Mouse (Mus musculus): ENCODE results near the gene Mtcl1. TPM values are rescaled to one million over a fixed set of nuclear protein-coding genes. Genes with fewer than 3 reads are reported as not detected.
A peak's percentile ranks its signal among the peaks of the same experiment; 100 is the strongest.

The Mtcl1 gene
- polyA plus RNA-seq, 1 experiment from 2014 or later: 2.8 TPM

GRCm38 (mm10) chr17:66417748-66418147, 31.8 kb downstream of the Mtcl1 start:
- Histone ChIP-seq H3K27me3 (ENCODE audit: control insufficient read depth, insufficient read depth, low read length) (no peaks in the 10 kb centered on the region), H3K4me2 (no peak overlapping the region), H3K4me3 (ENCODE audit: low read depth, low read length) (no peak overlapping the region), H3K36me3 (ENCODE audit: control insufficient read depth, insufficient read depth, low read length) (no peaks in the 10 kb centered on the region), H3K4me1 (ENCODE audit: control insufficient read depth, insufficient read depth, low read length) (peaks cover 7% of the 10 kb centered on the region), H3K27ac (ENCODE audit: low read depth, low read length) (no peak overlapping the region), H3K9me3 (replicated peaks; ENCODE audit: control insufficient read depth, low read length) (no peaks in the 10 kb centered on the region), H3K9ac (ENCODE audit: low read depth, low read length) (no peak overlapping the region)
- WGBS (ENCODE audit: insufficient replicate concordance): 30% methylated on average over 4 of the region's 4 CpGs
- no peak for ATAC-seq (replicated peaks; ENCODE audit: insufficient number of reproducible peaks, low FRiP score, low TSS enrichment)

GRCm38 (mm10) chr17:66417329-66417728, 32.2 kb downstream of the Mtcl1 start:
- Histone ChIP-seq H3K9ac (ENCODE audit: low read depth, low read length) (no peak overlapping the region), H3K4me2 (no peak overlapping the region; the same call in 1 of the 2 replicates), H3K4me1 (ENCODE audit: control insufficient read depth, insufficient read depth, low read length) (peaks cover 10% of the 10 kb centered on the region), H3K27me3 (ENCODE audit: control insufficient read depth, insufficient read depth, low read length) (no peaks in the 10 kb centered on the region), H3K27ac (ENCODE audit: low read depth, low read length) (no peak overlapping the region), H3K36me3 (ENCODE audit: control insufficient read depth, insufficient read depth, low read length) (no peaks in the 10 kb centered on the region), H3K9me3 (replicated peaks; ENCODE audit: control insufficient read depth, low read length) (no peaks in the 10 kb centered on the region), H3K4me3 (ENCODE audit: low read depth, low read length) (no peak overlapping the region)
- WGBS (ENCODE audit: insufficient replicate concordance): 76% methylated on average over 5 of the region's 5 CpGs
- ATAC-seq (replicated peaks; ENCODE audit: insufficient number of reproducible peaks, low FRiP score, low TSS enrichment): no peak

GRCm38 (mm10) chr17:66416841-66417313, 32.7 kb downstream of the Mtcl1 start:
- Histone ChIP-seq H3K4me3 (ENCODE audit: low read depth, low read length) (no peak overlapping the region), H3K4me1 (ENCODE audit: control insufficient read depth, insufficient read depth, low read length) (peaks cover 10% of the 10 kb centered on the region), H3K9ac (ENCODE audit: low read depth, low read length) (no peak overlapping the region), H3K36me3 (ENCODE audit: control insufficient read depth, insufficient read depth, low read length) (no peaks in the 10 kb centered on the region), H3K27me3 (ENCODE audit: control insufficient read depth, insufficient read depth, low read length) (no peaks in the 10 kb centered on the region), H3K4me2 (peak overlapping the region; percentile 3; the same call in 1 of the 2 replicates), H3K9me3 (replicated peaks; ENCODE audit: control insufficient read depth, low read length) (no peaks in the 10 kb centered on the region), H3K27ac (ENCODE audit: low read depth, low read length) (no peak overlapping the region)
- 72% methylated on average over 14 of the region's 14 CpGs for WGBS (ENCODE audit: insufficient replicate concordance)
- ATAC-seq (replicated peaks; ENCODE audit: insufficient number of reproducible peaks, low FRiP score, low TSS enrichment): no peak

GRCm38 (mm10) chr17:66416436-66416835, 33.1 kb downstream of the Mtcl1 start:
- H3K27ac ChIP-seq (ENCODE audit: low read depth, low read length): no peak overlapping the region
- 63% methylated on average over 7 of the region's 7 CpGs for WGBS (ENCODE audit: insufficient replicate concordance)
- no peak overlapping the region for H3K9ac ChIP-seq (ENCODE audit: low read depth, low read length)
- H3K9me3 ChIP-seq (replicated peaks; ENCODE audit: control insufficient read depth, low read length): no peaks in the 10 kb centered on the region
- peaks cover 10% of the 10 kb centered on the region for H3K4me1 ChIP-seq (ENCODE audit: control insufficient read depth, insufficient read depth, low read length)
- no peak overlapping the region for H3K4me3 ChIP-seq (ENCODE audit: low read depth, low read length)
- ATAC-seq (replicated peaks; ENCODE audit: insufficient number of reproducible peaks, low FRiP score, low TSS enrichment): no peak
- no peaks in the 10 kb centered on the region for H3K27me3 ChIP-seq (ENCODE audit: control insufficient read depth, insufficient read depth, low read length)
- H3K36me3 ChIP-seq (ENCODE audit: control insufficient read depth, insufficient read depth, low read length): no peaks in the 10 kb centered on the region
- H3K4me2 ChIP-seq: 0 out of 2 replicates have a peak overlapping the region, but pooled peaks have one; percentile 3

GRCm38 (mm10) chr17:66414331-66414730, 35.2 kb downstream of the Mtcl1 start:
- H3K4me3 ChIP-seq (ENCODE audit: low read depth, low read length): no peak overlapping the region
- H3K27ac ChIP-seq (ENCODE audit: low read depth, low read length): no peak overlapping the region
- H3K27me3 ChIP-seq (ENCODE audit: control insufficient read depth, insufficient read depth, low read length): no peaks in the 10 kb centered on the region
- H3K4me1 ChIP-seq (ENCODE audit: control insufficient read depth, insufficient read depth, low read length): peaks cover 10% of the 10 kb centered on the region
- H3K9ac ChIP-seq (ENCODE audit: low read depth, low read length): no peak overlapping the region
- H3K36me3 ChIP-seq (ENCODE audit: control insufficient read depth, insufficient read depth, low read length): no peaks in the 10 kb centered on the region
- WGBS (ENCODE audit: insufficient replicate concordance): 84% methylated on average over 1 of the region's 1 CpGs
- no peak for ATAC-seq (replicated peaks; ENCODE audit: insufficient number of reproducible peaks, low FRiP score, low TSS enrichment)
- no peak overlapping the region for H3K4me2 ChIP-seq
- H3K9me3 ChIP-seq (replicated peaks; ENCODE audit: control insufficient read depth, low read length): no peaks in the 10 kb centered on the region

- peaks cover 8% of the 10 kb centered on the region for H3K4me1 ChIP-seq (ENCODE audit: control insufficient read depth, insufficient read depth, low read length)
- no peak overlapping the region for H3K4me3 ChIP-seq (ENCODE audit: low read depth, low read length)
- no peaks in the 10 kb centered on the region for H3K36me3 ChIP-seq (ENCODE audit: control insufficient read depth, insufficient read depth, low read length)
- WGBS (ENCODE audit: insufficient replicate concordance): 48% methylated on average over 12 of the region's 12 CpGs
- H3K4me2 ChIP-seq: no peak overlapping the region
- no peak for ATAC-seq (replicated peaks; ENCODE audit: insufficient number of reproducible peaks, low FRiP score, low TSS enrichment)
- no peak overlapping the region for H3K9ac ChIP-seq (ENCODE audit: low read depth, low read length)
- H3K27ac ChIP-seq (ENCODE audit: low read depth, low read length): no peak overlapping the region
- no peaks in the 10 kb centered on the region for H3K9me3 ChIP-seq (replicated peaks; ENCODE audit: control insufficient read depth, low read length)
- no peaks in the 10 kb centered on the region for H3K27me3 ChIP-seq (ENCODE audit: control insufficient read depth, insufficient read depth, low read length)
These were observed 37.2 kb downstream of the Mtcl1 start for GRCm38 (mm10) chr17:66412155-66412970.

- no peak for ATAC-seq (replicated peaks; ENCODE audit: insufficient number of reproducible peaks, low FRiP score, low TSS enrichment)
- Histone ChIP-seq H3K4me2 (no peak overlapping the region), H3K27ac (ENCODE audit: low read depth, low read length) (no peak overlapping the region), H3K4me3 (ENCODE audit: low read depth, low read length) (no peak overlapping the region), H3K9ac (ENCODE audit: low read depth, low read length) (no peak overlapping the region), H3K4me1 (ENCODE audit: control insufficient read depth, insufficient read depth, low read length) (peaks cover 14% of the 10 kb centered on the region), H3K36me3 (ENCODE audit: control insufficient read depth, insufficient read depth, low read length) (no peaks in the 10 kb centered on the region), H3K9me3 (replicated peaks; ENCODE audit: control insufficient read depth, low read length) (no peaks in the 10 kb centered on the region), H3K27me3 (ENCODE audit: control insufficient read depth, insufficient read depth, low read length) (no peaks in the 10 kb centered on the region)
- WGBS (ENCODE audit: insufficient replicate concordance): 69% methylated on average over 11 of the region's 11 CpGs
These were observed 38.6 kb downstream of the Mtcl1 start for GRCm38 (mm10) chr17:66410884-66411426.

GRCm38 (mm10) chr17:66409070-66409605, 40.4 kb downstream of the Mtcl1 start:
- WGBS (ENCODE audit: insufficient replicate concordance): 78% methylated on average over 9 of the region's 9 CpGs
- no peaks in the 10 kb centered on the region for H3K36me3 ChIP-seq (ENCODE audit: control insufficient read depth, insufficient read depth, low read length)

More at GRCm38 (mm10) chr17:66409070-66409605, 40.4 kb downstream of the Mtcl1 start:
- no peaks in the 10 kb centered on the region for H3K9me3 ChIP-seq (replicated peaks; ENCODE audit: control insufficient read depth, low read length)
- no peak for ATAC-seq (replicated peaks; ENCODE audit: insufficient number of reproducible peaks, low FRiP score, low TSS enrichment)
- no peak overlapping the region for H3K4me2 ChIP-seq
- H3K4me3 ChIP-seq (ENCODE audit: low read depth, low read length): no peak overlapping the region
- H3K27me3 ChIP-seq (ENCODE audit: control insufficient read depth, insufficient read depth, low read length): no peaks in the 10 kb centered on the region
- no peak overlapping the region for H3K9ac ChIP-seq (ENCODE audit: low read depth, low read length)
- no peak overlapping the region for H3K27ac ChIP-seq (ENCODE audit: low read depth, low read length)
- H3K4me1 ChIP-seq (ENCODE audit: control insufficient read depth, insufficient read depth, low read length): peaks cover 24% of the 10 kb centered on the region
